Mouse (Mus musculus) ES-E14 (cell line): ENCODE results near the gene Larp4b. TPM values are rescaled to one million over a fixed set of nuclear protein-coding genes. Genes with fewer than 3 reads are reported as not detected.

Experiments
- DNase-seq: peaks from one replicate; pipeline ENCODE4 v3.0.0-alpha.2; 2013; ENCODE audit warnings: low read depth, low spot score
- H3K27ac ChIP-seq: 2 replicates; pipeline ENCODE4 v1.5.1; 2012; ENCODE audit warnings: low read depth, mild to moderate bottlenecking, low read length, moderate library complexity, mixed read lengths; ENCODE audit not compliant: poor library complexity, insufficient read depth, severe bottlenecking
- H3K36me3 ChIP-seq: 2 replicates; pipeline ENCODE4 v1.6.1; 2012; ENCODE audit warnings: mild to moderate bottlenecking, low read length, moderate library complexity, mixed read lengths; ENCODE audit not compliant: control insufficient read depth, poor library complexity, insufficient read depth, severe bottlenecking
- H3K4me1 ChIP-seq, 2 experiments: fragments of 150-350 bp in 1 of 2; sonication (generic) in 1 of 2; 2 replicates each; pipeline ENCODE4 v1.6.1; 2012; ENCODE audit warnings: low read length in 2 of 2, mild to moderate bottlenecking in 1 of 2, mixed read lengths in 1 of 2; ENCODE audit not compliant: control insufficient read depth in 2 of 2, insufficient read depth in 2 of 2, poor library complexity in 1 of 2
- H3K4me3 ChIP-seq, 2 experiments: fragments of 150-350 bp in 1 of 2; sonication (generic) in 1 of 2; 2 replicates each; pipeline ENCODE4 v1.5.1; 2012; ENCODE audit warnings: low read length in 2 of 2, low read depth in 1 of 2, mild to moderate bottlenecking in 1 of 2, mixed read lengths in 1 of 2; ENCODE audit not compliant: insufficient read depth in 1 of 2, poor library complexity in 1 of 2, severe bottlenecking in 1 of 2
- H3K9ac ChIP-seq: 2 replicates; pipeline ENCODE4 v1.6.1; 2012; ENCODE audit warnings: low read depth, mild to moderate bottlenecking, low read length, mixed read lengths; ENCODE audit not compliant: poor library complexity, insufficient read depth, severe bottlenecking
- H3K9me3 ChIP-seq: fragments of 150-350 bp; sonication (generic); 2 replicates; pipeline ENCODE4 v1.6.1; 2012; ENCODE audit warnings: low read depth, mild to moderate bottlenecking, low read length; ENCODE audit not compliant: control insufficient read depth, insufficient read depth
- CHD2 ChIP-seq: IDR thresholded peaks from 2 replicates; pipeline ENCODE4 v1.6.1; 2014; ENCODE audit warnings: mild to moderate bottlenecking, low read depth, low read length, inconsistent platforms
- HCFC1 ChIP-seq: IDR thresholded peaks from 2 replicates; pipeline ENCODE4 v1.6.1; 2012; ENCODE audit warnings: low read length, inconsistent platforms, borderline replicate concordance; ENCODE audit not compliant: insufficient read depth
- MAFK ChIP-seq: IDR thresholded peaks from 2 replicates; pipeline ENCODE4 v1.6.1; 2014; ENCODE audit warnings: mild to moderate bottlenecking, low read depth, low read length, inconsistent platforms; ENCODE audit not compliant: insufficient read depth
- ZC3H11A ChIP-seq: IDR thresholded peaks from 2 replicates; pipeline ENCODE4 v1.6.1; 2012; ENCODE audit warnings: low read depth, mild to moderate bottlenecking, inconsistent platforms, low read length, borderline replicate concordance
- ZNF384 ChIP-seq: IDR thresholded peaks from 2 replicates; pipeline ENCODE4 v1.6.1; 2012; ENCODE audit warnings: low read depth, low read length, inconsistent platforms
- in situ Hi-C, 2 experiments: fragments of 600-800 bp; cut with MboI; formaldehyde crosslinking; loops; one replicate each; pipeline ENCODE4 v1.15.1; 2025; ENCODE audit warnings: low sequenced_read_pairs in 2 of 2, inconsistent platforms in 1 of 2; ENCODE audit not compliant: unreplicated experiment in 2 of 2
- total RNA-seq: library from RNA; depleted of rRNA; stranded (reverse); fragments of 300-350 nt; gene quantifications from 2 replicates; pipeline ENCODE4 v1.2.3, GENCODE M21; 2012

The Larp4b gene
- total RNA-seq, 1 experiment, result 66.3 TPM

- no peaks in the 10 kb centered on the region for H3K4me1 ChIP-seq
- TF ChIP-seq CHD2 (no peak), ZC3H11A (no peak), ZNF384 (no peak), MAFK (no peak)
- no peak overlapping the region for H3K27ac ChIP-seq
- H3K4me3 ChIP-seq, result no peak overlapping the region
- no peaks in the 10 kb centered on the region for H3K36me3 ChIP-seq
- in situ Hi-C loops, result loop anchor here (10.0 to 25.0 kb wide), 3 partner anchors 275 to 450 kb away; no protein-coding TSS in a partner anchor
- no peak for DNase-seq
- no peak overlapping the region for H3K9ac ChIP-seq
- no peaks in the 10 kb centered on the region for H3K9me3 ChIP-seq
Observed at GRCm38 (mm10) chr13:9187156-9187555, 93.5 kb downstream of the Larp4b start.

DNA sequence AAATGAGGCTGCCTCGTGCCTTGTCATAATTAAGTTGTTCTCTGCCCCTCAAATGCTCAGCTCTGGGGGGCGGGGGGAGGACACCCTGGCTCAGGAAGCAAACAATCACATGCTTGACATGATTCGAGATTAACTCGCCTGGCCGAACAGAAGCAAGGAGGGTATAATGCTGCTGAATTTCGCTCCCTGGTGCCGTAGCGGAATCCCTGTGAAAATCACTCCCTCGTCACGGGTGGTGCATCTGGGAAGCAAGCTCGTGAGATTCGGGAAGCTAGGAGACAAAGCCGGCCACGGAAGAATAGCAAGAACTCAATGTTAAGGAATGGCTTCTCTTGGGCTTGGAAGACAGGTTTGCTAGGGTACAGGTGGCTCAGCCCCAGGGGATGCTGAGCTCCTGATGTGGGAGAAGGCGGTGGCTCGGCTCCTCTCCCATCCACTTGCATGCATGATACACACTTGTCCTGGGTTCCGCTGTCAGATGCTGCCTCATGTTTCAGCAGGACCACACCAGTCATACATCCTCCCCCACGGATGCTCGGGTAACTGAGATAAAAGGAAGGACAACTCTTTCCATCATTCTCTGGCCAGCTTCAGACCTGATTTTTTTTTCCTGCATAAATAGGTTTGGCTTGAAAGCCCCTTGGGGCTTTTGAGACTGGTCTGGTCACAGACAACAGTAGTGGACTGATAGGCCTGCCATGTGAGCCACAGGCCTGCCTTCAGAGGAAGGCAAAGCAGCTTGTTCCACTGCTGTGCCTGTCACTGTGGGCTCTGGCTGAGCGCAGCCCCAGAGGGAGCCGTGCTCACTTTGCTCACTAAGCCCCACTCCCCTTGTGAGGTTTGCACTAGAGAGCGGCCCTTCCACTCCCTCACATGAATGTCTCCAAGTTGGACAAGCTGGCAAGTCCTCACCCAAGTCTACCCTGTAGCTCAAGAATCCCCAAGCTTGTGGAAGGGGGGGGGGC lies 94.2 kb downstream of the Larp4b start:
- in situ Hi-C loops, result loop anchor here (10.0 to 25.0 kb wide), 3 partner anchors 274 to 449 kb away; no protein-coding TSS in a partner anchor
- Histone ChIP-seq H3K4me1 (no peaks in the 10 kb centered on the region), H3K9ac (no peak overlapping the region), H3K4me3 (no peak overlapping the region), H3K36me3 (no peaks in the 10 kb centered on the region), H3K27ac (no peak overlapping the region), H3K9me3 (no peaks in the 10 kb centered on the region)
- TF ChIP-seq MAFK, result no peak
- no peak for TF ChIP-seq ZC3H11A
- no peak for TF ChIP-seq CHD2
- TF ChIP-seq HCFC1, result no peak
- TF ChIP-seq ZNF384, result no peak
- DNase-seq, result no peak

- H3K36me3 ChIP-seq, result no peaks in the 10 kb centered on the region
- H3K4me3 ChIP-seq, result no peak overlapping the region
- no peak overlapping the region for H3K9ac ChIP-seq
- no peak overlapping the region for H3K27ac ChIP-seq
- no peaks in the 10 kb centered on the region for H3K9me3 ChIP-seq
- H3K4me1 ChIP-seq, result no peaks in the 10 kb centered on the region
- in situ Hi-C loops, result loop anchor here (10.0 to 25.0 kb wide), 3 partner anchors 273 to 448 kb away; no protein-coding TSS in a partner anchor
- DNase-seq, result no peak
- TF ChIP-seq CHD2, result no peak
- TF ChIP-seq HCFC1, result no peak
- TF ChIP-seq ZNF384, result no peak
Observed at GRCm38 (mm10) chr13:9189481-9189880, 95.8 kb downstream of the Larp4b start.

DNA sequence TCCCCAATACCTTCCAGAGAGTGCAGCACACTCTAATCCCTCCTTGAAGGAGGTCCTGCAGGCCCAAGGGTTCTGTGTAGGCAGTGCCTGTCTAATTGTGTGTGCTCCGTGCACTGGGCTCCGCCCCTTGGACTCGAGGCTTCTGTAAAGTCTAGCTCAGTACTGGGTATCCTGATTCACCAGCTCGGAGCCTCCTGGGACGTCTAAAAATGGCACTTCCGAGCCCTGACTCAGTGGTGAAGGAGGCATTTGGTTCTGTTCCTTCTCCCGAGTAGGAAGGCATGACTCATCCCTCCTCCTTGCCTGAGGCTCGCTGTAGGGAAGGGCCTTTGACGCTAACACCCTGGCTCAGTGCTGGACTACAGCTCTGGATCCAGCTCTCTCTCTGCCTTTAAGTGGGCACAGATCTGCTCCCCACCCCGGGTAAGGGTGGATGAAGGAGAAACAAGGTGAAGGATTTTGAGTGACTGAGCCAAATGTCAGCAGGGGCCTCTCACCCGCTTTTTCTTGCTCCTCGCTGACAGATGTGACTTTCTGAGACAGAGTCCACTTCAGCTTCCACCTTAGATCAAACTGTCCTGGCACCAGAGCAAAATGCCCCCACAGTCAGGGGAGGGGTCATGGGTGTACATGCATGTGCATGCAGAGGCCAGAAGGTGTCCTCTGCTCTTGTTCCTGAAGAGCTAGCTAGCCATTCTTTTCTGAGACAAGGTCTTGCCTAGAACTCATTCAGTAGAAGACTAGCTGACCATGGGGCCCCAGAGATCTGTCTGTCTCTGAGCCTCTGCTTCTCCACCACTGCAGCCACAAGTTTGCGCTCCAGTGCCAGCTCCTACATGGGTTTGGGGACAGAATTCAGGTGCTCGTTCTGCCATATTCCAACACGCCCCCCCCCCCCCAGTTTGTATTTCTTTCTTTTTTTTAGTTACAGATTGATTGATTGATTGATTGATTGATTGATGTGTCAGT lies 97.8 kb downstream of the Larp4b start:
- TF ChIP-seq MAFK (no peak), CHD2 (no peak), HCFC1 (no peak), ZC3H11A (no peak), ZNF384 (no peak)
- no peaks in the 10 kb centered on the region for H3K9me3 ChIP-seq
- no peak overlapping the region for H3K27ac ChIP-seq
- H3K4me1 ChIP-seq, result no peaks in the 10 kb centered on the region
- no peaks in the 10 kb centered on the region for H3K36me3 ChIP-seq
- no peak for DNase-seq
- H3K4me3 ChIP-seq, result no peak overlapping the region
- no peak overlapping the region for H3K9ac ChIP-seq
- in situ Hi-C loops, result loop anchor here in 1 of 2 experiments (10.0 to 25.0 kb wide), 3 partner anchors 271 to 653 kb away; no protein-coding TSS in a partner anchor
